13 mouse cellular contexts compared by ENCODE assay signal in genomic region chr1:79664911-79665310, GRCm38 (mm10). TPM values are rescaled to one million over a fixed set of nuclear protein-coding genes. Genes with fewer than 3 reads are reported as not detected.
"Had no signal": no experiment of that assay in that cellular context is flagged by ENCODE, and none has a peak within 500 bp of the region (broad histone marks: within the 10 kb centered on the region; RNA-seq: fewer than 3 reads in every experiment).

No protein-coding gene starts in this region.

- H3K27me3 ChIP-seq: limb, embryonic 12.5 days; liver, embryonic 13.5 days; megakaryocyte, embryonic 14.5 days; neural tube, embryonic 12.5 days had no signal

- H3K36me3 ChIP-seq: limb, embryonic 12.5 days; liver, embryonic 13.5 days; midbrain, embryonic 15.5 days; neural tube, embryonic 12.5 days had no signal

- H3K9me3 ChIP-seq: liver, embryonic 13.5 days; midbrain, embryonic 15.5 days; neural tube, embryonic 12.5 days had no signal

- H3K27ac ChIP-seq: left cerebral cortex, adult 2 months; limb, embryonic 12.5 days; liver, embryonic 13.5 days; macrophage; midbrain, embryonic 15.5 days; neural tube, embryonic 12.5 days; stomach, postnatal 0 days had no signal

- DNase-seq: kidney, postnatal 14 days; liver; liver, embryonic 13.5 days; liver, postnatal 0 days; thymus, postnatal 4 days had no signal

- H3K4me3 ChIP-seq: left cerebral cortex, adult 2 months; limb, embryonic 12.5 days; liver, embryonic 13.5 days; megakaryocyte, embryonic 14.5 days; midbrain, embryonic 15.5 days; neural tube, embryonic 12.5 days had no signal

- H3K4me2 ChIP-seq: limb, embryonic 12.5 days; liver, embryonic 13.5 days; midbrain, embryonic 11.5 days; midbrain, embryonic 15.5 days; neural tube, embryonic 12.5 days had no signal

- H3K4me1 ChIP-seq: limb, embryonic 12.5 days; midbrain, embryonic 15.5 days; neural tube, embryonic 12.5 days had no signal

- H3K9ac ChIP-seq: limb, embryonic 12.5 days; liver, embryonic 13.5 days; liver, postnatal 0 days; midbrain, embryonic 15.5 days; neural tube, embryonic 12.5 days had no signal

- ATAC-seq: liver, postnatal 0 days; midbrain, embryonic 15.5 days had no signal

RNA-seq across cellular contexts. Expression of gene Ap1s3, which starts 6.9 kb away (rescaled TPM):
- polyA plus RNA-seq: neural tube, embryonic 12.5 days had no signal
